10 mouse cellular contexts compared by ENCODE assay signal in the genomic region with DNA sequence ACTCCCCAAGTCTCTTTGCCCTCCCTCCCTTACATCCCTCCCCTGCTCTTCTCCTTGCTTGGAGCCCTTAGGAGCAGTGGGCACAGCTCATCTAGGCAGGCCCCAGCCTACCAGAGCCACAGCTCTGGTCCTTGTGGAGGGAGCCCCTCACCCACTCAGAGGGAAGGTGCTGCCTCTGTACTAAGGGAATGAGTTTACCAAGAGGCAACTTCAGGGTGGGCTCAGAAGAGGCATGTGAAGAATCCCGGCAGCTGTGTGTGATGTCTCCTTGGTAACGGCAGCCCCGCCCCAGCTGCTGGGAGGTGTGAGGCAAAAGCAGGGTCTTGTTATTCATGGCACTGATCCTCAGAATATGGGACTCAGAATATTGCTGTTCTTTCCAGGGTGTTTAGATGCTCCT.
DNase-seq lines count a peak whose midpoint lies in the region; ATAC-seq and TF ChIP-seq lines count a peak whose summit lies in the region.
"Had no signal": no experiment of that assay in that cellular context is flagged by ENCODE, and none has a peak within 500 bp of the region (broad histone marks: within the 10 kb centered on the region; RNA-seq: fewer than 3 reads in every experiment).

No protein-coding gene starts in this region.

- H3K27me3 ChIP-seq in midbrain, embryonic 11.5 days (ENCODE audit: control insufficient read depth, insufficient read depth, low read length), result no peaks in the 10 kb centered on the region
- no peaks in the 10 kb centered on the region for H3K27me3 ChIP-seq in midbrain, postnatal 0 days (ENCODE audit: insufficient read depth, low read length)
- no peaks in the 10 kb centered on the region for H3K27me3 ChIP-seq in embryonic facial prominence, embryonic 15.5 days
- no peaks in the 10 kb centered on the region for H3K27me3 ChIP-seq in limb, embryonic 13.5 days

- intact Hi-C loops in gastrocnemius, postnatal 14 days (cut with DNase I; ENCODE audit: low total_unique reads), result no loop called here

- peaks cover 16% of the 10 kb centered on the region for H3K4me1 ChIP-seq in midbrain, embryonic 11.5 days (ENCODE audit: control insufficient read depth, insufficient read depth, low read length)
- H3K4me1 ChIP-seq in midbrain, postnatal 0 days (ENCODE audit: insufficient read depth, low read length), result no peaks in the 10 kb centered on the region
- H3K4me1 ChIP-seq in embryonic facial prominence, embryonic 15.5 days, result peaks cover 14% of the 10 kb centered on the region; the same call in 1 of the 2 replicates
- H3K4me1 ChIP-seq in limb, embryonic 13.5 days, result peaks cover 24% of the 10 kb centered on the region

- TF ChIP-seq CTCF in midbrain, postnatal 0 days (IDR thresholded peaks at IDR 0.05), result no peak

- ATAC-seq in midbrain, embryonic 11.5 days (ENCODE audit: low FRiP score), result peak; percentile 62; the same call in 1 of the 2 replicates
- ATAC-seq in midbrain, postnatal 0 days (ENCODE audit: low FRiP score), result no peak
- peak; percentile 70 for ATAC-seq in embryonic facial prominence, embryonic 15.5 days (ENCODE audit: insufficient number of reproducible peaks, low FRiP score, low TSS enrichment, low read depth)
- ATAC-seq in limb, embryonic 13.5 days (ENCODE audit: low FRiP score, low read depth), result peak; percentile 92
- ATAC-seq: liver, postnatal 0 days had no signal

- H3K27ac ChIP-seq in midbrain, embryonic 11.5 days (ENCODE audit: low read depth, low read length), result no peak overlapping the region
- H3K27ac ChIP-seq in midbrain, postnatal 0 days (ENCODE audit: low read depth, low read length), result no peak overlapping the region
- H3K27ac ChIP-seq in embryonic facial prominence, embryonic 15.5 days (replicated peaks), result no peak overlapping the region
- H3K27ac ChIP-seq in limb, embryonic 13.5 days, result no peak overlapping the region
- H3K27ac ChIP-seq: gastrocnemius, adult 2 months; layer of hippocampus, adult 2 months had no signal

- no peaks in the 10 kb centered on the region for H3K9me3 ChIP-seq in midbrain, embryonic 11.5 days (ENCODE audit: control insufficient read depth, low read length)
- H3K9me3 ChIP-seq in midbrain, postnatal 0 days (ENCODE audit: low read length), result no peaks in the 10 kb centered on the region
- H3K9me3 ChIP-seq in embryonic facial prominence, embryonic 15.5 days (replicated peaks), result no peaks in the 10 kb centered on the region
- no peaks in the 10 kb centered on the region for H3K9me3 ChIP-seq in limb, embryonic 13.5 days

- no peaks in the 10 kb centered on the region for H3K36me3 ChIP-seq in midbrain, embryonic 11.5 days (ENCODE audit: control insufficient read depth, insufficient read depth, low read length)
- H3K36me3 ChIP-seq in midbrain, postnatal 0 days (ENCODE audit: insufficient read depth, low read length), result no peaks in the 10 kb centered on the region
- peaks cover 3% of the 10 kb centered on the region; the same call in 1 of the 2 replicates for H3K36me3 ChIP-seq in embryonic facial prominence, embryonic 15.5 days
- H3K36me3 ChIP-seq in limb, embryonic 13.5 days, result peaks cover 18% of the 10 kb centered on the region

- H3K4me2 ChIP-seq in midbrain, embryonic 11.5 days, result no peak overlapping the region
- H3K4me2 ChIP-seq in midbrain, postnatal 0 days (ENCODE audit: low read depth, low read length, poor library complexity, severe bottlenecking), result no peak overlapping the region
- H3K4me2 ChIP-seq in embryonic facial prominence, embryonic 15.5 days (replicated peaks), result no peak overlapping the region
- no peak overlapping the region for H3K4me2 ChIP-seq in limb, embryonic 13.5 days (replicated peaks)

- 8% methylated on average over 3 of the region's 3 CpGs for WGBS in midbrain, embryonic 11.5 days
- 33% methylated on average over 3 of the region's 3 CpGs for WGBS in midbrain, postnatal 0 days
- WGBS in embryonic facial prominence, embryonic 15.5 days, result 22% methylated on average over 3 of the region's 3 CpGs
- 6% methylated on average over 3 of the region's 3 CpGs for WGBS in limb, embryonic 13.5 days

- H3K9ac ChIP-seq in midbrain, embryonic 11.5 days (ENCODE audit: low read length), result no peak overlapping the region
- no peak overlapping the region for H3K9ac ChIP-seq in midbrain, postnatal 0 days (replicated peaks; ENCODE audit: low read length, poor library complexity, severe bottlenecking)
- no peak overlapping the region for H3K9ac ChIP-seq in embryonic facial prominence, embryonic 15.5 days
- no peak overlapping the region for H3K9ac ChIP-seq in limb, embryonic 13.5 days
- H3K9ac ChIP-seq: liver, postnatal 0 days had no signal

- DNase-seq in midbrain, embryonic 11.5 days (ENCODE audit: low spot score, missing footprints), result no peak
- no peak for DNase-seq in midbrain, postnatal 0 days (ENCODE audit: low spot score)
- peak; percentile 67 for DNase-seq in yolk sac, embryonic 10.5 days (ENCODE audit: low spot score)
- DNase-seq in adipocyte (ENCODE audit: low spot score), result no peak
- no peak for DNase-seq in gastrocnemius, postnatal 14 days
- DNase-seq: gastrocnemius, adult 2 months; liver, postnatal 0 days had no signal

- no peak overlapping the region for H3K4me3 ChIP-seq in midbrain, embryonic 11.5 days (ENCODE audit: low read depth, low read length)
- no peak overlapping the region for H3K4me3 ChIP-seq in midbrain, postnatal 0 days (ENCODE audit: low read depth, low read length)
- H3K4me3 ChIP-seq in embryonic facial prominence, embryonic 15.5 days (replicated peaks), result no peak overlapping the region
- no peak overlapping the region for H3K4me3 ChIP-seq in limb, embryonic 13.5 days
- H3K4me3 ChIP-seq: gastrocnemius, adult 2 months; layer of hippocampus, adult 2 months had no signal
